Mouse (Mus musculus): Measurements from ENCODE around the gene Eogt. TPM values are rescaled to one million over a fixed set of nuclear protein-coding genes. Genes with fewer than 3 reads are reported as not detected.

Eogt gene
- 1 to 10 TPM; 3.4 to 4.4 (median 3.8) TPM for total RNA-seq (2022)

DNA sequence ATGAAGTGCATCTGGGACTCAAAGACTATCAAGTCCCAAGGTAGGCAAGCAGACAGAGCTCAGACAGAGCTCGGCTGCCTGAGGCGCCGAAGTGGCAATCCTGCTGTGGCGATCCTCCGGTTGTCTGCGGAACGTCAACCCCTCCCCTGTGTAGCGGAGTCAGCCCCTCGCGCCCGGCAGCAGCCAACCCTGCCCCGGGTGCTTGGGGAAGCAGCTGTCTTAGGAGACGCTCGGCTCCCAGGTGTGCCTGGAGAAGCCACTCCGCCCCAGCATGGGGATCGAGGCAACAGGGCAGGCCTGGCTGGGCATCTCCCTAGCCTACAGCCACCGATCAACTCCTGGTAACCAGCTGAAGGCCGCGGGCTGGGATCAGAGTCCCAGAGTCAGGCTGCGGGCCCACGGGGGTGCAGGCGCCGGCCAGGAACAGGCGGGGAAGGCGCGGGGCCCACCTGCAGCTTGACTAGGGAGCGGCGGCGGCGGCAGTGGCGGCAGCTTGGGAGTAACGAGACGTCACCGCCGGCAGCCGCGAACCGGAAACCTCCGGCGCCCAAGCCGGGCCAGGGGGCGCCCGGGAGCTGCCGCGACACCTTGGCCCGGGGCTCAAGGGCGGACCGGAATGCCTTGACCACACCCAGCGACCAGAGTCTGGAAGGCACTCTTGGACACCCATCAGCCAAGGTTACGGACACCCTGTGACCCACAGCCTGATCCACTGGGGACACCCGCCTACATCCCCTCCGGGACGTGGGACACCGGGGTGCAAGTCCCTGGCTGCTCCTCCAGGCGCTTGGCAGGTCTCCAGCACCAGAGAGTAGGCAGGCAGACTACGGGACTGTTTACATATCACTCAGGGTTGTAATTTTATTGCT lies at the start of gene Eogt:
Eogt (minus strand) TSS at position 800 of the 869 bp plus-strand sequence.
- peak; percentile 70 to 74 for DNase-seq (ENCODE audit: low spot score in 2 of 2)

- DNase-seq (ENCODE audit: low spot score in 2 of 2) = no peak
Observed at GRCm38 (mm10) chr6:97179367-97179828, 30.4 kb upstream of the Eogt start.

- DNase-seq (ENCODE audit: low spot score in 2 of 2) = peak; percentile 90 to 94
Observed at GRCm38 (mm10) chr6:97178491-97179366, 29.7 kb upstream of the Eogt start, which contains the start of gene Tmf1. Gene Tmf1 (minus strand): TSS chr6:97179122.

GRCm38 (mm10) chr6:97175716-97176115 lies 26.7 kb upstream of the Eogt start:
- DNase-seq (ENCODE audit: low spot score in 2 of 2) = no peak

GRCm38 (mm10) chr6:97150156-97150555 lies 1.2 kb upstream of the Eogt start:
- no peak for DNase-seq (ENCODE audit: low spot score in 2 of 2)

GRCm38 (mm10) chr6:97149721-97150120 lies 739 bp upstream of the Eogt start:
- no peak for DNase-seq (ENCODE audit: low spot score in 2 of 2)

DNA sequence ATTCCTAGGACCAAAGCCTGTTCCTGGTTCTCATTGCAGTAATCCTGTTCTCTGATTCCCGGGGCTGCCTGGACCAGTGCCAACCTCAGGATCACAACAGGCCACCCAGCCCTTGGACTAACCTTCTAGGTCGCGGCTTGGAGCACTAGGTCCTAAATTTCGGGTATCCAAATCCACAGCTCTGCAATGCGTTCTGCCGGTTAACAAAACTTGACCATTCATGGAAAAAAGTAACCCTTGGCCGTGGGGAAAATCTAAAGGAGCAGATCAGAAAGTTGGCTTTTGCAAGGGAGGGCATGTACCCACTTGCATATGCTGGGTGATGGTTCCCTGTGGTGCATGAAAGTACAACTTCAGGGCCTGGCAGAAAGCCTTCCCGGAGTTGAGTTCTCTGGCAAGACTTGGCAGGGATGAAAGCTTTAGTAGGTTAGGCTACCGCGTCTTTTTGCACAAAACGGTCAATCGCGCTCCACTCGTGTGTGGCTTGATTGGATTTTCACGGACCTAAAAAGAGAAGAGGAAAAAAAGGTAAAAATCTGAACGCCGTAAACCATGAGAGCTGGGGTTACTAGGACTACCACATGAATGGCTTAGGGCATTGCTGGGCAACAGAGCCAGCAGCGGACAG lies 1.1 kb downstream of the Eogt start:
- DNase-seq (ENCODE audit: low spot score in 2 of 2) = peak in 1 of 2 experiments; percentile 19

GRCm38 (mm10) chr6:97145156-97145555 lies 3.8 kb downstream of the Eogt start:
- DNase-seq (ENCODE audit: low spot score in 2 of 2) = peak; percentile 34 to 66

GRCm38 (mm10) chr6:97144359-97144758 lies 4.6 kb downstream of the Eogt start:
- DNase-seq (ENCODE audit: low spot score in 2 of 2) = peak in 1 of 2 experiments; percentile 5

- no peak for DNase-seq (ENCODE audit: low spot score in 2 of 2)
Observed at GRCm38 (mm10) chr6:97142611-97143010, 6.4 kb downstream of the Eogt start.

DNA sequence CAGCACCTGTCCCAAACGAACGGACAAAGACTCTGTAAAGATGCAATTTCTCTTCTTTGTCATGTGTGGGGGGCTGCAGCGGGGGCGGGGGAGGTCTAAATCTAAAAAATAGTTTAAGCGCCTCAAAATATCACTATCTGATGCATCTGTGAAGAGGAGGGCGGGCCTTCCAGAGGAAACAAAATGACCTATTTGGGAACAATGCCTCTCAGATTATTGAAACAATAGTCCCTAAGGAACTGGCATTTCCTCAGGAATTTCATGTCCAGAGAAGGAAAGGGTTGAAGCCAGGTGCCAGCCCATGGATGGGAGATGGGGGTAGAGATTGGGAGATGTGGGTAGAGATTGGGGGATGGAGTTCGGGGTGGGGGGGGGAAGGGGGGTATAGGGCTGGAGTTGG lies 7.2 kb downstream of the Eogt start:
- no peak for DNase-seq (ENCODE audit: low spot score in 2 of 2)

DNA sequence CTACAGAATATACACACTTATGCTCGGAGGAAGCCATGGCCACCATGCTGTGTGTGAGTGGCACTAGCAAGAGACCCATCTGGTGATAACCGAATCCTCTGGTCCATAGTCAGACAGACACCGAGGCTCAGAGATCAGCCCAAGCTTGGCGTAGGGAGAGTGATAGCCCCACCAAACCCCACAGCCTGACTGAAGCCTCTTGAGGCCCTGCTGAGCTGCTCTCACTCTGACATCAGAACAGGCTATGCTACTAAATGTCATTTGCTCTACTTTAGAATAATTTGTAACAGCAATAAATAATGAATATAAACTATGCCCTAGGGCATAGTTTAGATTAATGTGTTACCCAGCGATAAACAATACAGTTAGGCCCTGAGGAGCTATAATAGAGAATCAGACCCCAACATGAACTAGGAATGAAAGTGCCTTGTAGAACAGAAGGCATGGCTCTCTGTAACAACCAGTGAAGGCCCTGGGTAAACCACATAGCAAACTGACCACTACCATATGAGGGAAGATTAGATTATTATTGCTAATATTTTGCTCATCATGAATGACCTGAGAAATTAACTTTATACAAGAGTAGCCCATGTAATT lies 16.2 kb downstream of the Eogt start:
- DNase-seq (ENCODE audit: low spot score in 2 of 2) = no peak

GRCm38 (mm10) chr6:97131808-97132207 lies 17.2 kb downstream of the Eogt start:
- DNase-seq (ENCODE audit: low spot score in 2 of 2) = no peak

GRCm38 (mm10) chr6:97130979-97131378 lies 18.0 kb downstream of the Eogt start:
- no peak for DNase-seq (ENCODE audit: low spot score in 2 of 2)

GRCm38 (mm10) chr6:97124336-97125010 lies 24.5 kb downstream of the Eogt start:
- no peak for DNase-seq (ENCODE audit: low spot score in 2 of 2)

DNA sequence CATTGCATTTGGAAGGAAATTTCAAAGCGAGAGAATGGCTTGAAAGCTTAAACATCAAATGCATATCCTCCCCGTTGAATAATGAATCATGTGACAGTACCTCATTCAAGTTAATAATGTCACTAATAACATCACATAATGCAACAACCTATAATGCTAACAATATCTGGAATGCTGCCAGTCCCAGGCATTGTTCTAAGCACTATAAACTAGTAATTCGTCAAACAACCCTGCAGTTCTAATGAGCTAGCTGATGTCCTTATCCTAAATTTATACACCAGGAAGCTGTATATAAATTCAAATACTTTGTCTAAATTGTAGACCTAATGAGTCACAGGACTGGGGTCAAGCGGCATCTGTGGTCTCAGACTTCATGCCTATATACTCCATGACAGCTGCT lies 28.1 kb downstream of the Eogt start:
- DNase-seq (ENCODE audit: low spot score in 2 of 2) = no peak

- DNase-seq (ENCODE audit: low spot score in 2 of 2) = no peak
Observed at GRCm38 (mm10) chr6:97118327-97118726, 30.7 kb downstream of the Eogt start.

DNA sequence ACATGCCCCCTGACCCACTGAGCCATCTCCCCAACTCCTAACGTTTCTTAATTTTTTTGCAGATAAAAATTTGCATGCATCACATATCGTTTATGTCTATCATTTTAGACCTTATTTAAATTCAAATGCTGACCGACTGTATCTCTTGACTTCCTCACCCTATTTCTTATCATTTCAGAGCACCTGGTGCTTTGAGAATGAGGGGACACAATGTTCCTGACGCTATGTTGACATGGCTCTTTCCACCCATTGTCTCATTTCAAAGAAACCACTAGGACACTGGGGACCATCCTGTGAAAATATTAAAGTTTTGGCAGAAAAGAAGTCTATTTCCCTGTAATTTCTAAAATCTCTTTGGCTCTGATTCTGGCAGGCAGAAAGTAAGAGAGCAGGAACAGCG lies 32.1 kb downstream of the Eogt start:
- DNase-seq (ENCODE audit: low spot score in 2 of 2) = no peak

DNA sequence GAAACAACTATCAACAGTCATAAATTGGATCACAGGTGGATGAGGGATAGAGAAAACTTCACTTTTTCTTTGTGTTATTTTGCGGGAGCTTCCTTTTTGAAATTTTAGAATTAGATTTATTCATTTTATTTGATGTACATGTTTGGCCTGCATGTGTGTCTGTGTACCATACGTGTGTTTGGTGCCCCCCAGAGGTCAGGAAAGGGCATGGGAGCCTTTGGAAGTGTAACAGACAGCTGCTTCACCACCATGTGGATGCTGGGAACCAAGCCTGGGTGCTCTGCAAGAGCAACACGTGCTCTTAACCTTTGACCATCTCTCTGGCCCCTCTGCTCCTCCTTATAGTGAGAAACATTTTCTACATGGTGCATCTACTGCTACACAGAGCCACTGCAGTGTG lies 34.2 kb downstream of the Eogt start:
- no peak for DNase-seq (ENCODE audit: low spot score in 2 of 2)

DNA sequence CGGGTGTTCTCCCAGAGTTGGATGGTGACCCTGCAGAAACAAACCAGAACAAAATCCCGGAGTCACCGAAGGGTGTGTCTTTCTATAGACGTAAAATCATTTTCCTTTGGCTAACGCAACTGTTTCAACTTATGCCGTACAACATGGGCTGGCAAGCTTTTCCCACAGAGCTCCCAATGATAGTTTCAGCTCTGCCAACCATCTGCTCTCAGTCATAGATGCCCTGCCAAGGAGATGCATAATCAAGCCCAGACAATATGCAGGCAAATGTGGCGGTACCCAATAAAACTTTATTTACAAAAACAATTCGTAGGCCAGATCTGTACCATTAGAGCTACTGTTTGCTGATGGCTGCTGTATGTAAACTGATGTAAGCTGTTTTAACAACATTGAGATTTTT lies 36.8 kb downstream of the Eogt start:
- no peak for DNase-seq (ENCODE audit: low spot score in 2 of 2)

DNA sequence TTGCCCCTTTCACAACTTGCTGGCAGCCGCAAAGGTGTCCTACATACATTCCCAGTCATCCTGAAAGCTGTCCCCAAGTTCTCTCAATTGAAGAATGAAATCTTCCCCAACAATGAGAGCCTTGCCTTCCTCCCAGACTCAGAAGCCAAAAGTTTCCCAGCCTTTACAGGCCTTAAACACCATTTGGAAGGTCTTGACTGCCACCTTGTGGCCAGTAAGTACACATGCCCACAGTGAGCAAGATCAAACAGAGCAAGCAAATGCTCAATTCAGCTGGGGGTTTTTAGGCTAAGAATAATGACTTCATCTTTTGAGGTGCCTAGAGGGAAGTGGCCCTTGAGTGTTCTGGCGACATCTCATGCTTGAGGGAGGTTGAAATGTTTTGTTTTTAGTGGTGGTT lies 42.2 kb downstream of the Eogt start:
- DNase-seq (ENCODE audit: low spot score in 2 of 2) = no peak
